Mouse (Mus musculus) adrenal gland, adult 2 months (tissue): ENCODE measurements around the gene Vcl. TPM values are rescaled to one million over a fixed set of nuclear protein-coding genes. Genes with fewer than 3 reads are reported as not detected.

ENCODE experiments used
- DNase-seq: peaks from one replicate; pipeline ENCODE4 v3.0.0; 2021
- long read RNA-seq: library from polyadenylated mRNA; stranded (forward); transcript quantifications from one replicate; pipeline ENCODE4 v2.0.0, GENCODE M21; 2021
- polyA plus RNA-seq: library from polyadenylated mRNA; depleted of rRNA; stranded (reverse); fragments of >200 nt; gene quantifications from 2 replicates; pipeline ENCODE4 v1.2.3, GENCODE M21; 2012; rRNA removed
- total RNA-seq, 2 experiments: library from RNA; stranded (reverse); gene quantifications; 2 replicates each; pipeline ENCODE4 v1.2.3; 2021

The Vcl gene
- total RNA-seq (100 to 1,000 TPM in 1 of 2 experiments, 10 to 100 TPM in 1; 69.9 to 122 TPM), polyA plus RNA-seq (31.1 and 36.4 TPM in 2 replicates)
- long read RNA-seq, full-length matches to known transcripts, result 9 of 20 reads
- long read RNA-seq, partial matches to known transcripts, result 10 of 20 reads
- long read RNA-seq, other reads (novel, unspliced or antisense), result 1 of 20 reads

- DNase-seq, result peak; percentile 100
These were observed at the start of gene Vcl for GRCm38 (mm10) chr14:20928848-20929745. TSS of gene Vcl (plus strand) at chr14:20929398.

DNA sequence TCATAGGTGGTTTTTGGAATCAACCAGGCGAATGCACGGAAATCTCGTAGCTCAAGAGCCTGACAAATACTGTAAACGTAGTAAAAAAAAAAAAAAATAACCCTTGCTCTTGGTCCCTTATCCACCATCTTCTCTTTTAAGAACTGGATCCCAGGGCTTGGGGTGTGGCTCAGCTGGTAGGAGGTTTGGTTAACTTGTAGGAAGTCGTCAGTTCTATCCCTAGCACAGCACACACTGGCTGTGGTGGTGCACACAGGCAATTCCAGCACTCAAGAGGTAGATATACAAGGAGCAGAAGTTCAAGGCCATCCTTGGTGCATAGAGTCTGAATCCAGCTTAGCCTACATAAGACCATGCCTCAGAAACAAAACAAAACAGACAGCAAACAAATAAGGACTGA lies 44.5 kb upstream of the Vcl start:
- DNase-seq, result no peak

DNA sequence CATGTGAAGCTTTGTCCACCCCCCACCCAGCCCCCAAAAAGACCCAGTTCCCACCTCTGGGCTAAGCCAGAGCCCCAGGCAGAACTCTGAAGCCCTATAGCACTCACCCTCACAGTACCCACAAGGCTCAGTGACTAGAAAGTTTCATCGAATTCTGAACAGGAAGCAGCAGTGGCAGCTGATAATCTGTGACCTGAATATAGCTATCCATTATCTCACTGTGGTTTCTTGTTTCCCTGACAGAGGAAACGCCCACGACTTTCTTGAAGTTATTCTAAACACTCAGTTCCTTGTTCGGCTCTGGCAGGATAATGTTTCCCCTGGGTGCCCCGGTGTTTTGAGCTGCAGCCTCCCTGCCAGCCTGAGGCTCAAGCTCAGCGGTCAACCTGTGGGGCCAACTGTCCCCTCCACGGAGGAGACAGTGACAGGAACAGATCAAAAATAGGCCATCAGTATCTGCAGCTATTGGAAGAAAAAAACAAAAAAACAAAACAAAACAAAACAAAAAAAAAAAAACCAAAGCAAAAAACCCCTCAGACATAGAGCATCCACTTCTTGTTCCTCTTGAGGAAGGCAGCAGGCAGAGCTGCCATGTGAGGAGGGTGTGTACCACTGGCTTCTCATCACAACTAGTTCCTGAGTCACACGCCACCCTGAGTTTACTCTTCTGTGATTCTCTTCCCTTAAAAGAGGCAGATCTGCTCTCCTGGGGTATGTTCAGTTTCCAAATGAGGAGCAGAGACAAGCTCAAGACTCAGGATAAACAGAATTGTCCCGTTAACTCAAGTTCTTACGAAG lies 43.9 kb upstream of the Vcl start:
- peak; percentile 20 for DNase-seq

DNA sequence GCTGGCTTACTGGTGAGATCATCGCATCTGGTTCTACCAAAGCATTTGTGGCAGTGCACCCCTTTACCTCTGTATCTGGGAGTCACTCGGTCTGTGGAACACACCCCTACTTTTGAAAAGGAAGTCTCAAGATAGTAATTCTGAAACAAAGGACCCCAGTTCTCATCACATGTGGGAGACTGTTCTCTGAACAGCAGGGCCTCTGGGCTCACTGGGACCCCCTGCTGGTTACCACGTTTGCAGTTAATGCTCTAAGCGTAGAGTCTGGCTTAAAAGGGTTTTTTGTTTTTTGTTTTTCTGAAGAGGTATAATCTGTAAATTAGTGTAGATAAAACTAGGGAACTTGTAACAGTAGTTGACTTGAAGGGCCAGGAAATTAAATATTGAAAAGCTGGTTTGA lies 42.9 kb upstream of the Vcl start:
- DNase-seq, result peak; percentile 30

GRCm38 (mm10) chr14:20887541-20888085 lies 41.6 kb upstream of the Vcl start:
- DNase-seq, result no peak

- no peak for DNase-seq
These were observed 37.2 kb upstream of the Vcl start for GRCm38 (mm10) chr14:20891941-20892402.

DNA sequence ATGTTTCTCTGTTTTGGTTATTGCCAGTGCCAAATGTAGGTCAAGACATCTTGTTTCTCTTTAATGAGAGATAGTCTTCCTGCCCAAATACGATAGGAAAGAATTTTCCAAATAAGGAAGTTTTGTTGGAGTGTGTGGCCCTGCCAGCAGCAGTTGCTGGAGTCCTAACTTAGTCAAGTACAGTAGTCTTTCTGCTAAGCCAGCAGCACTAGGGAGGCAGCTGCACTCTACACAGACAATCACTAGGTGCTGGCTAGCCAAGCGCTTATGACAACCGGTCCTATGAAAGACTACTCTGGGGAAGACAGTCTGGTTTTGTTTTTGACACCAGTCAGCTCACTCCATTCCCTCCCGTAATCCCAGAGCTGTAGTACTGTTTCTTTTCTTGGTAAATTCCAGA lies 35.4 kb upstream of the Vcl start:
- DNase-seq, result no peak

DNA sequence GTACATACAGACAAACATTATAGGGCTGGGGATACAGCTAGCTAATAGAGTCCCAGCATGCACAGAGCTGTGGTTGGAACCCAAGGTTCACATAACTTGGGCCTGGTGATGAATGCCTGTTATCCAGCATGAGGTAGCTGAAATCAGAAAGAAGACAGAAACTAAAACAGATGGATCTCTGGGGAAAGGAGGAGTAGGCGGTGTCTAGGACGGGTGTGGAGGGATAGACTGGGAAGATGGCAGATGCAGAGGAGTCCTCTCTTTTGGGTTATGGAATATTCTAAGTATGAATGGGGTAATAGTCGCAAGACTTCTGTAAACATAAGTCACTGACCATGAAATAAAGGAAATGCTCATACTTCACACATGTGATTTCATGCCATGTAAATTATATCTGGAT lies 27.9 kb upstream of the Vcl start:
- no peak for DNase-seq

DNA sequence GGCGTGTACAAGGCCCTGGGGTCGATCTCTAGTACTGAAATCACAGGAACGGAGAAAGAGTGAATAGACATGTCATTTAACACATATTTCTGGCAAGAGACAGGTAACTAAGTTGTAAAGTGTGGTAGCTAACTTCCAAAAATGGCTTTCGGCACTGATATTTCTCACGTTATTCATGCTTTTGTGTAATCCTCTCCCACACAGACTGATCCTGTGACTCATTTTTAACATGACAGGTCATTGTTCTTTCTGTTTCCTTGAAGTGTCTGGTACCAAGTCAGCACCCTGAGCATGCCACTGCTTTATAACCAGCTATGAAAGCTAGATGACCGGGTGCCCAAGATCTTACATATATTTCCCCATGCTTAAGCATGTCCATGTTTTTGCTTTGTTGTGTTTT lies 26.1 kb upstream of the Vcl start:
- DNase-seq, result peak; percentile 23

GRCm38 (mm10) chr14:20911811-20912210 lies 17.4 kb upstream of the Vcl start:
- no peak for DNase-seq

DNA sequence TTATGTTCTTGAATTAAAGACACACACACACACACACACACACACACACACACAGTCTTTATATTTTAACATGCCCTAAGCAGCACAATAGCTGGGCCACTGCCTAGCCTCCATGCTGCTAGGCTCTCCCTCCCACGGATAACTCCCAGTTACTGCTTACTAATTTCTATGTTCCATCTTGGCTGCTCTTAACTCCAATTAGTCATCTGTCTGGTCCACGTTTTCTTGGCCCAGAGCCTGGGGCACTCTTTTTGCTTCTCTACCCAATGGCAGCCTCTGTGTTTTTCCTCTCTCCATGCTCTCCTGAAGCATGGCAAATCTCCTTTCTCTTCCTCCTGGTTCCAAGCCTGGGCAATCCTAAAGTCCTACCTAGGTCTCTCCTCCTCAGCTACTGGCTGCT lies 14.8 kb upstream of the Vcl start:
- DNase-seq, result peak; percentile 82

DNA sequence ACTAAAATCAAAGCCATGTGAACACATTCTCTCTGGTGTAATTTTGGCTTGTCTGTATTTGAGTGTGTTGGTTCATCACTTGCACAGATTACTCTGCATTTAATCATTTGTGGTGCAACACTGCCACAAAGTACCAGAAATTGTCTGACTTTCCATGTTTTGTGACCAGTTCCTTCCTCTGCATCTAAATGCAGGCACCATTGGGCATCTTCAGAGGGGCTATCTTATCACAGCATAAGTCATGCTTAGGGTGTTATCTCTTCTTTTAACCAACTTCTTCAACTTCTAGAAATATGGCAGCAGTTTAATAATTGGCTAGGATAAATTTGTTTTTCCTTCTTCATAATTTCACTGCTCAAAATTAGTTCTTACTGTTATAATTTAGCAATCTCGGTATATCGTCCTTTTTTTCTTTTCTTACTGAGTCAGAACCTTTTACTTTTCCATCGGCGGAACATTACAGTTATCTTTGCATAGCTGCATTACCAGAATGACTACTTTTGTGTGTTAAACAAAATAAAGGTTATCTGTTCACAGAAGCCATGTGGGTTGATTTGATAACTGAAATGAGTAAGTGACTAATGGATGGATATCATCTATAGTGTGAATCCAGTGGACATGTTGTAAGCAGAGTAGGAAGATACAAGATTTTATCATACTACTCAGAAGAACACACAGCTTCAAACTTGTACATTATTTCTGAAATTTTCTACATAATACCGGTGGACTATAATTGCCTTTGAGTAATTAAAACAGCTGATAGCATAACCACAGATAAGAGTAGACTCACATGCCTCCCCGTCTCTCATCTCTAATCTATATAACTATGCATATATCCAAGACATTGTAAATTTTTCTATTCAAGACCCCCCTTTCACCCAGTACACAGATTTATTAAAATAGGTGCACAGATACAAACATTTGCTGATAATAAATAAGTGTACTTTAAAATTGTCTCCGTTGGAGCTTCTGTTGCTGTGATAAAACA lies 12.3 kb upstream of the Vcl start:
- no peak for DNase-seq

GRCm38 (mm10) chr14:20924071-20924789 lies 5.0 kb upstream of the Vcl start:
- no peak for DNase-seq

GRCm38 (mm10) chr14:20927470-20928307 lies 1.5 kb upstream of the Vcl start:
- DNase-seq, result no peak

DNA sequence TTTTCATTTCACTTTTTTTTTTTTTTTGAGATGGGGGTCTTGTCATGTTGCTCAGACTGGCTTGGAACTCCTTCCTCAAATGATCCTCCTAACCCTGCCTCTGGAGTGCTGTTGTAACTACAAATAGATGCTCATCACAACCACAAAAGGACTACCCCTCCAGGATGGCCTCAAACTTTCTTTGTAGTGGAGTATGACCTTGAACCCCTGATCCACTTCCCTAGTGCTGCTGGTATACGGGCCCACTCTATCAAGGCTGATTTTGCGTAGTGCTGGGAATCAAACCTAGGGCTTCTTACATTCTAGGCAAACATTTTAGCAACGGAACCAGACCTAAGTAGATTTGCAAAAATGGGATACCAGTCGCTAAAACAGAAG lies 901 bp upstream of the Vcl start:
- DNase-seq, result no peak

- DNase-seq, result no peak
These were observed 726 bp downstream of the Vcl start for GRCm38 (mm10) chr14:20929814-20930434.

DNA sequence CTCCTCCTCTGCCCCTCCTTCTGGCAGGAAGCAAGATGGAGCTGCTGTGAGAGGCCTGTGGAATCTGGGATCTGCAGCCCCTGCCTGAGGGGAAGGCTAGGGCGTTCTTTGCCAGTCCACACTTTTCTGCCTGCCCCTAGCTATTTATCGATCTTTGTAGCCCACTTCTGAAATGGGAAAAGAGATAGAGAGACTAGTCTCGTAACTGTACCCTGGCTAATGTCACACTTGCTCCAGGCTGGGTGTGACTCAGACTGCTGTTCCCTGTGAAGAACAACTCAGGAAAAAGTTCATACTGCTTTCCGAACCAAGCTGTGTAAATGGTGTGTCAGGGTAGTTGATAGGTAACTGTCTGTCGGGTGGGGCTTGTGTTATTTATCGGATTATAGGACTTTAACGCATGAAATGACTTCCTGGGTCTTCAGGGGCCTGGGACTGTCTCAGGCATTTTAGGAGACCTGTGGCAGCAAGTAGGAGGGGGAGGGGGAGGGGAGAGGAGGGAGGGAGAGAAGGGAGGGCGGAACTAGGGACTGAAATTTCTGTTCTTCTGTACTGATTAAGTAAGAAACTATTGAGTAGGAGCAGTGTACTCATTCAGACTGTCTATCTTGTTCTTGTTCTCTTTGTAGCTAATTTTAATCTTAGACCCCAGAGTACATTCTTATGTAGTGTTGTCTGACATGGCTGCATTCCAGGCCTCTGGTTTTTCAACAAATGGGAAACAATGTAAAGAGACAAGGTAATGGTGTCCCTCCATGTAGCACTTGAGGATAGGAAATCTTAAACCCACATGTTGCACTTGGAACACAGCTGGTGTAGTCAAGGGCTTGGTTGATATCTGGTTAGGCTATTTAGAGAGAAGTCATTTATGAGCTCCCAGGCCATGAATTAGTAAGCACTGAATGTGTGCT lies 1.5 kb downstream of the Vcl start:
- DNase-seq, result peak; percentile 61

DNA sequence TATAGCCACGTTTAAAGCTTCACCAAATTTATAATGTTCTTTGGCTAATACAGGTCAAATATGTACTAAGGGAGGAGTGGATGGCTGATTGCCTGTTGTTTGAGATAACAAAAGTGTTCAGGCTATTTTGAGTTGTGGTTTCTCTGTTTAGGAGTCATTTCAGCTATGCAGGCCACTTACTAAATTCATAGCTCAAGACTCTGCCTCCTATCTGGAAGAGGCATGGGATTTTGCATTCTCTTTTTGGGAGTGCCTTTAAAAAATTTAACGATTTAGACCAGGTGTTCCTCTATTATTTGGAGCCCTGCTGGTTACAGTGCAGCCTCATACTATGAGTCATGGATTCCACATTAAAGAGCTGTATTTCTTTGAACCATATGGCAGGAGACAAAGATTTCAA lies 9.2 kb downstream of the Vcl start:
- no peak for DNase-seq
